Mouse (Mus musculus) embryo, embryonic 11.5 days (tissue): ENCODE measurements at regions not wholly inside any gene's neighbourhood (a gene's known extent, or its start where the extent isn't known, plus 50 kb on each side); places are given as distances from the start of the nearest gene placed in this dataset.

ENCODE experiments used
- DNase-seq: peaks from one replicate; pipeline ENCODE4 v3.0.0-alpha.2; 2012; ENCODE audit warnings: low read depth, low spot score

DNA sequence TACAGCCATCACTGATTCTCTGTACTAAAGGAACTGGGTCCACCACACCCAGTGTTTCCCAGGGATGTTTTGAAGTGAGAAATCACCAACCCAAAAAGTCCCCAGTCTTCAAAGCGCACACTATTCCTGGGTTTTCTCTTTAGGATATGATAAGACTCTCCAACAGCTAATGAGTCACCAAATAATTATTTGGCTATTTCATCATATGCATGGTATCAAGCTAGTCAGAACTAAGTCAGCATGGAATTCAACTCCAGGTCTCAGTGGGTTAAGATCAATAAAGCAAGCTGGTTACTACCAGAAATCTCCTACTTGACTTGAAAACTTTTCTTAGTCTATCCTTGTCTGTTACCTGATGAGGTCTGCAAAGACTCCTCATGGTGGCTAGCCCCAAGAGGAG lies 89.1 kb upstream of the 4930412O13Rik start:
- DNase-seq = no peak

- no peak for DNase-seq
Observed at GRCm38 (mm10) chr2:9792381-9792780, 88.7 kb upstream of the 4930412O13Rik start.

DNA sequence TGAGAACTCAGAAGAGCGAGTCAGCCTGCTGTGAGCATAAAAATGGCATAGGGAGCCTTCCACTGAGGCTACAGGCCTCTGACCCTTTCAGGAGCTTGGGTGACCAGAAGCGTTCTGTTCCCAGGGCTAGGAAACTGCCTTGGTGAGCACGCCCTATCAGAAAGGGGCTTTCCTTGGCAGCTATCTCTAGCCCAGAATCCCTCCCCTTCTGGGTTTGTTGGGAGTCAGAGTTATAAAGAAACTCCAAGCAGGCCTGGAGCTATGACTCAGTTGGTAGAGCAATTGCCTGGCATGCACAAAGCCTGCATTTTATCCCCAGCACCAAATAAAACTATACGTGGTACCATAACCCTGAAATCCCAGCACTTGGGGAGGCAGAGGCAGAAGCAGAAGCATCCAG lies 85.7 kb upstream of the 4930412O13Rik start:
- no peak for DNase-seq

GRCm38 (mm10) chr2:9801484-9801883 lies 79.6 kb upstream of the 4930412O13Rik start:
- no peak for DNase-seq

GRCm38 (mm10) chr2:9804306-9804705 lies 76.7 kb upstream of the 4930412O13Rik start:
- DNase-seq = no peak

DNA sequence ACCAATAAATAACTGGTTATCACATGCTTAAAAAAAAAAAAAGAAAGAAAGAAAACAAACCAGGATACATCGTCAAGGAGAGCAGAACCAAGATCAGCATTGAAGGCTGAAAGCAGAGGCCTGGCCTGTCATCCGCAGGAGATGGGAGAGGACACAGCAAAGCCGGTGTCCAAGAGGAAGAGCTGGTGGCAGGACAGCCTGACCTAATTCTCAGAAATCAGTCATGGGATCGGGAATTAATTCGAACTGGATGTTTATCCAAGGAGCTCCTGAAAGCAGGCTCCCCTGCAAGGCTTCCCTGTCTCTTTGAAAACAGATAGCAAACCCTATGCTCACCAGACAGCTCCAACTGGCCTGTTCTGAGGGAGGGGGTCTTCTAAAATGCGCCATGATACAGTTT lies 75.5 kb upstream of the 4930412O13Rik start:
- no peak for DNase-seq
